8 mouse cellular contexts compared by ENCODE assay signal in genomic region chr7:122020667-122021354, GRCm38 (mm10). TPM values are rescaled to one million over a fixed set of nuclear protein-coding genes. Genes with fewer than 3 reads are reported as not detected.
A peak's percentile ranks its signal among the peaks of the same experiment; 100 is the strongest.
DNase-seq lines count a peak whose midpoint lies in the region; ATAC-seq and TF ChIP-seq lines count a peak whose summit lies in the region.

Gene Gga2 (minus strand): TSS chr7:122021222.

- in situ Hi-C loops in ES-E14 (cut with MboI; ENCODE audit: low sequenced_read_pairs in 2 of 2, unreplicated experiment in 2 of 2): no loop called here

- peak within 1 kb of the TSS; percentile 64 for H3K4me2 ChIP-seq in forebrain, embryonic 16.5 days (ENCODE audit: low read length)
- H3K4me2 ChIP-seq in lung, embryonic 15.5 days: peak within 1 kb of the TSS; percentile 76

- peak; percentile 87 for ATAC-seq in forebrain, embryonic 16.5 days
- peak; percentile 89 for ATAC-seq in lung, embryonic 15.5 days (ENCODE audit: borderline replicate concordance, extremely low read depth, low FRiP score, low TSS enrichment)

- peak; percentile 74 for DNase-seq in ES-E14 (ENCODE audit: low read depth, low spot score)
- peak; percentile 89 for DNase-seq in cerebellum, adult 11-12 months
- peak; percentile 90 for DNase-seq in heart, postnatal 36 days
- peak; percentile 68 to 80 for DNase-seq in layer of hippocampus, adult 8-10 months (ENCODE audit: low spot score in 2 of 2)
- peak; percentile 80 for DNase-seq in ovary, adult 18-20 months (ENCODE audit: low spot score)
- DNase-seq in thymus, postnatal 0 days (ENCODE audit: low spot score): peak; percentile 82

- no peaks in the 10 kb centered on the region for H3K27me3 ChIP-seq in forebrain, embryonic 16.5 days (replicated peaks; ENCODE audit: control insufficient read depth, insufficient read depth, low read length)
- H3K27me3 ChIP-seq in lung, embryonic 15.5 days: no peaks in the 10 kb centered on the region

- intact Hi-C loops in heart, postnatal 36 days (cut with DNase I): loop anchor here (2.0 kb wide), 2 partner anchors 40 to 80 kb away; partner anchors contain the start of genes Cog7 and Ndufab1

- H3K36me3 ChIP-seq in ES-E14 (ENCODE audit: control insufficient read depth, insufficient read depth, low read length, poor library complexity, severe bottlenecking): peaks cover 5% of the 10 kb centered on the region; the same call in 1 of the 2 replicates
- H3K36me3 ChIP-seq in forebrain, embryonic 16.5 days (ENCODE audit: control insufficient read depth, insufficient read depth): no peaks in the 10 kb centered on the region
- H3K36me3 ChIP-seq in lung, embryonic 15.5 days: no peaks in the 10 kb centered on the region

- H3K27ac ChIP-seq in ES-E14 (ENCODE audit: insufficient read depth, low read depth, low read length, poor library complexity, severe bottlenecking): peak within 1 kb of the TSS; percentile 55; the same call in 1 of the 2 replicates
- peak within 1 kb of the TSS; percentile 86 for H3K27ac ChIP-seq in forebrain, embryonic 16.5 days (ENCODE audit: low read length)
- H3K27ac ChIP-seq in lung, embryonic 15.5 days: peak within 1 kb of the TSS; percentile 86

- H3K9me3 ChIP-seq in ES-E14 (ENCODE audit: control insufficient read depth, insufficient read depth, low read depth, low read length): no peaks in the 10 kb centered on the region
- no peaks in the 10 kb centered on the region for H3K9me3 ChIP-seq in forebrain, embryonic 16.5 days (ENCODE audit: control insufficient read depth, low read length)
- H3K9me3 ChIP-seq in lung, embryonic 15.5 days: no peaks in the 10 kb centered on the region

- peaks cover 3 to 16% of the 10 kb centered on the region in 2 experiments; a peak in 3 of 4 replicates for H3K4me1 ChIP-seq in ES-E14 (ENCODE audit: control insufficient read depth in 2 of 2, insufficient read depth in 2 of 2, low read length in 2 of 2, poor library complexity in 1 of 2)
- H3K4me1 ChIP-seq in forebrain, embryonic 16.5 days (replicated peaks; ENCODE audit: control insufficient read depth, insufficient read depth, low read length): peaks cover 24% of the 10 kb centered on the region
- H3K4me1 ChIP-seq in lung, embryonic 15.5 days: peaks cover 27% of the 10 kb centered on the region

- H3K4me3 ChIP-seq in ES-E14 (ENCODE audit: insufficient read depth in 1 of 2, low read depth in 1 of 2, low read length in 2 of 2, poor library complexity in 1 of 2, severe bottlenecking in 1 of 2): peak within 1 kb of the TSS; percentile 74 to 92
- peak within 1 kb of the TSS; percentile 77 for H3K4me3 ChIP-seq in forebrain, embryonic 16.5 days (replicated peaks; ENCODE audit: low read length)
- peak within 1 kb of the TSS; percentile 72 for H3K4me3 ChIP-seq in lung, embryonic 15.5 days

- WGBS in forebrain, embryonic 16.5 days: 0% methylated on average over 47 of the region's 50 CpGs
- WGBS in lung, embryonic 15.5 days: under 1% methylated on average over 49 of the region's 50 CpGs

- peak within 1 kb of the TSS; percentile 92 for H3K9ac ChIP-seq in ES-E14 (ENCODE audit: insufficient read depth, low read depth, low read length, poor library complexity, severe bottlenecking)
- H3K9ac ChIP-seq in forebrain, embryonic 16.5 days (replicated peaks; ENCODE audit: low read depth, low read length): peak within 1 kb of the TSS; percentile 79
- peak within 1 kb of the TSS; percentile 72 for H3K9ac ChIP-seq in lung, embryonic 15.5 days

TF ChIP-seq in ES-E14, 5 proteins besides CTCF, POLR2A, EP300 and RAD21:
- TF ChIP-seq CHD2 (IDR thresholded peaks at IDR 0.05; ENCODE audit: low read depth, low read length) (no peak), HCFC1 (IDR thresholded peaks at IDR 0.05; ENCODE audit: borderline replicate concordance, insufficient read depth, low read length) (peak; percentile 63; the same call in 1 of the 2 replicates), ZC3H11A (IDR thresholded peaks at IDR 0.05; ENCODE audit: borderline replicate concordance, low read depth, low read length) (no peak), MAFK (IDR thresholded peaks at IDR 0.05; ENCODE audit: insufficient read depth, low read depth, low read length) (no peak), ZNF384 (IDR thresholded peaks at IDR 0.05; ENCODE audit: low read depth, low read length) (peak; percentile 99)

RNA-seq across cellular contexts. Expression of gene Gga2, which starts in this region (rescaled TPM):
- total RNA-seq in ES-E14 (2012; rRNA removed): 68.5 and 71.9 TPM in 2 replicates
- polyA plus RNA-seq in forebrain, embryonic 16.5 days (2015; fragmentation: Nextera tagmentation; extraction: Ambion mirVana): 67.0 and 69.0 TPM in 2 replicates
- 10 to 100 TPM; 26.8 to 30.9 TPM for total RNA-seq in heart, postnatal 36 days (2021)
- total RNA-seq in layer of hippocampus, adult 8-10 months (2022): 10 to 100 TPM; 30.5 to 42.7 (median 33.3) TPM
- 84.9 and 86.5 TPM in 2 replicates for polyA plus RNA-seq in lung, embryonic 15.5 days (2015; fragmentation: Nextera tagmentation; extraction: Ambion mirVana)
- 27.0 and 27.9 TPM in 2 replicates for polyA plus RNA-seq in thymus, postnatal 0 days (2015; fragmentation: Nextera tagmentation; extraction: Ambion mirVana)

Comparison
In these comparisons a context has a peak if more than half of its experiments do, and no peak if none do; other contexts are left out.
1. Peak in every context shown above with its lines: DNase-seq, ATAC-seq, H3K4me3 ChIP-seq and H3K27ac ChIP-seq.